Mouse (Mus musculus) G1E (cell line): Measurements from ENCODE around the gene Tmc8.

Experiments used
- CTCF ChIP-seq: IDR thresholded peaks from 2 replicates; pipeline ENCODE4 v1.5.1; 2012; ENCODE audit warnings: low read depth, low read length, inconsistent platforms, mixed read lengths
- GATA1 ChIP-seq: IDR thresholded peaks from 2 replicates; pipeline ENCODE4 v1.6.1; 2012; ENCODE audit warnings: borderline replicate concordance, low read length, inconsistent platforms, mixed read lengths
- GATA2 ChIP-seq: IDR thresholded peaks from 2 replicates; pipeline ENCODE4 v1.6.1; 2012; ENCODE audit warnings: low read depth, low read length, inconsistent platforms, borderline replicate concordance
- POLR2AphosphoS5 ChIP-seq: IDR thresholded peaks from 2 replicates; pipeline ENCODE4 v1.6.1; 2012; ENCODE audit warnings: low read depth, low read length, inconsistent platforms; ENCODE audit not compliant: insufficient replicate concordance
- TAL1 ChIP-seq: conservative IDR thresholded peaks from 2 replicates; pipeline ENCODE4 v1.6.1; 2012; ENCODE audit warnings: low read depth, low read length, inconsistent platforms, mixed read lengths

- TF ChIP-seq CTCF (no peak), TAL1 (no peak), GATA1 (no peak), POLR2AphosphoS5 (no peak), GATA2 (no peak)
These were observed 30.3 kb upstream of the Tmc8 start for GRCm38 (mm10) chr11:117751544-117751943.
